15 mouse cellular contexts compared by ENCODE assay signal in the genomic region with DNA sequence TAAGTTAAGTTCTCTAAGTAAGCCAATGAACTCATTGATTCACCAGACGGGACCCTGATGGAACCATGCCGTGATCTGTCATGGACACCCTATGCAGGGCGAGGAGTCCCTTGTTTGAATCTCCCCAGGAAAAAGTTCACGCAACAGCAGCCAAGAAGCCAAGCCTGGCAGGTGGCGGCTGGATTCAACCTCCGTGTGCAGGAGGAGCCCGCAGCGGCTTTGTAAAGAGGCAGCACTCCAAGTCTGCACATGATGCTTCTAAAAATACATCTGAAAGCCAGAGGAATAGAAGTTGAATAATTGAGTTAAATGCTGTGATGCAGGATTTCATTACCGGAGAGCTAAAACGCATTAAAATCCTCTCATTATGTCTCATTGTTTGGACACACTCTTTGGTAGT.
DNase-seq lines count a peak whose midpoint lies in the region; ATAC-seq and TF ChIP-seq lines count a peak whose summit lies in the region.
"Had no signal": no experiment of that assay in that cellular context is flagged by ENCODE, and none has a peak within 500 bp of the region (broad histone marks: within the 10 kb centered on the region; RNA-seq: fewer than 3 reads in every experiment).

No protein-coding gene starts in this region.

- ATAC-seq in embryonic facial prominence, embryonic 14.5 days (ENCODE audit: low read depth): no peak
- ATAC-seq in inflammation-experienced regulatory T-cells, adult 6 months: no peak
- ATAC-seq: activated CD4-positive, CD25-positive, alpha-beta regulatory T cell, adult 4 months; midbrain, embryonic 13.5 days had no signal

- H3K9me3 ChIP-seq in embryonic facial prominence, embryonic 14.5 days (ENCODE audit: control insufficient read depth, low read length): no peaks in the 10 kb centered on the region
- no peaks in the 10 kb centered on the region for H3K9me3 ChIP-seq in embryonic facial prominence, embryonic 10.5 days
- H3K9me3 ChIP-seq: midbrain, embryonic 13.5 days; neural tube, embryonic 13.5 days had no signal

- no peak overlapping the region for H3K4me2 ChIP-seq in embryonic facial prominence, embryonic 14.5 days (ENCODE audit: low read depth, low read length)
- H3K4me2 ChIP-seq: midbrain, embryonic 13.5 days; neural tube, embryonic 13.5 days had no signal

- H3K36me3 ChIP-seq in embryonic facial prominence, embryonic 14.5 days (ENCODE audit: control insufficient read depth, insufficient read depth, low read length): no peaks in the 10 kb centered on the region
- no peaks in the 10 kb centered on the region for H3K36me3 ChIP-seq in embryonic facial prominence, embryonic 10.5 days (replicated peaks)
- peaks cover 5% of the 10 kb centered on the region; the same call in 1 of the 2 replicates for H3K36me3 ChIP-seq in heart, adult 2 months (ENCODE audit: control insufficient read depth, insufficient read depth, low read length)
- H3K36me3 ChIP-seq: midbrain, embryonic 13.5 days; neural tube, embryonic 13.5 days had no signal

- DNase-seq in embryonic facial prominence, embryonic 14.5 days (ENCODE audit: low spot score): peak; percentile 69
- DNase-seq in embryonic facial prominence, embryonic 10.5 days (ENCODE audit: low spot score): no peak
- DNase-seq in layer of hippocampus, adult 2 months (ENCODE audit: low spot score in 2 of 2): peak in 1 of 2 experiments; percentile 52
- DNase-seq in layer of hippocampus, adult 9-10 months (ENCODE audit: low spot score): no peak
- DNase-seq in heart, adult 2 months: peak in 1 of 2 experiments; percentile 47
- peak; percentile 52 for DNase-seq in heart, postnatal 4 days
- DNase-seq in adrenal gland, postnatal 25 days: no peak
- DNase-seq: B cell, adult 2 months; gastrocnemius, postnatal 36 days; kidney, adult 11 months had no signal

- TF ChIP-seq EP300 in heart, adult 2 months (IDR thresholded peaks at IDR 0.05; ENCODE audit: insufficient read depth, low read depth, low read length): no peak

- peaks cover 43% of the 10 kb centered on the region for H3K4me1 ChIP-seq in embryonic facial prominence, embryonic 14.5 days (ENCODE audit: control insufficient read depth, insufficient read depth, low read length)
- H3K4me1 ChIP-seq in embryonic facial prominence, embryonic 10.5 days: peaks cover 65% of the 10 kb centered on the region
- peaks cover 25% of the 10 kb centered on the region for H3K4me1 ChIP-seq in heart, adult 2 months (ENCODE audit: control insufficient read depth, insufficient read depth, low read length)

- no peak; the same call in 1 of the 2 replicates for TF ChIP-seq CTCF in layer of hippocampus, adult 2 months (conservative IDR thresholded peaks at IDR 0.05)
- no peak for TF ChIP-seq CTCF in heart, adult 2 months (IDR thresholded peaks at IDR 0.05)

- no peak overlapping the region for H3K4me3 ChIP-seq in embryonic facial prominence, embryonic 14.5 days (ENCODE audit: low read depth, low read length)
- no peak overlapping the region for H3K4me3 ChIP-seq in embryonic facial prominence, embryonic 10.5 days
- H3K4me3 ChIP-seq in layer of hippocampus, adult 2 months: no peak overlapping the region; the same call in 1 of the 2 replicates
- no peak overlapping the region for H3K4me3 ChIP-seq in heart, adult 2 months
- H3K4me3 ChIP-seq: erythroblast, embryonic 14.5 days; midbrain, embryonic 13.5 days; neural tube, embryonic 13.5 days had no signal

- H3K27ac ChIP-seq in embryonic facial prominence, embryonic 14.5 days (replicated peaks; ENCODE audit: low read depth, low read length): no peak overlapping the region
- H3K27ac ChIP-seq in embryonic facial prominence, embryonic 10.5 days (replicated peaks): no peak overlapping the region
- peak overlapping the region; percentile 80 for H3K27ac ChIP-seq in layer of hippocampus, adult 2 months
- peak overlapping the region; percentile 62 for H3K27ac ChIP-seq in heart, adult 2 months
- H3K27ac ChIP-seq: midbrain, embryonic 13.5 days had no signal

- 39% methylated on average over 10 of the region's 10 CpGs for WGBS in embryonic facial prominence, embryonic 14.5 days
- 83% methylated on average over 10 of the region's 10 CpGs for WGBS in embryonic facial prominence, embryonic 10.5 days
- 37% methylated on average over 10 of the region's 10 CpGs for WGBS in heart, adult 2 months

- no peaks in the 10 kb centered on the region for H3K27me3 ChIP-seq in embryonic facial prominence, embryonic 14.5 days (replicated peaks; ENCODE audit: control insufficient read depth, insufficient read depth, low read length)
- H3K27me3 ChIP-seq in embryonic facial prominence, embryonic 10.5 days (replicated peaks; ENCODE audit: low read depth, poor library complexity, severe bottlenecking): no peaks in the 10 kb centered on the region
- H3K27me3 ChIP-seq in heart, adult 2 months (ENCODE audit: control insufficient read depth, insufficient read depth, low read length): no peaks in the 10 kb centered on the region
- H3K27me3 ChIP-seq: midbrain, embryonic 13.5 days; neural tube, embryonic 13.5 days had no signal

- no peak for TF ChIP-seq POLR2A in heart, adult 2 months (IDR thresholded peaks at IDR 0.05; ENCODE audit: insufficient read depth, low read depth, low read length)

- peaks cover 6% of the 10 kb centered on the region for H3K79me2 ChIP-seq in heart, adult 2 months (replicated peaks; ENCODE audit: control insufficient read depth, insufficient read depth, low read length)

- intact Hi-C loops in heart, adult 2 months (cut with DNase I): loop anchor here (5.0 kb wide), 1 partner anchor 70 kb away; no protein-coding TSS in a partner anchor

- no peak overlapping the region for H3K9ac ChIP-seq in embryonic facial prominence, embryonic 14.5 days (ENCODE audit: low read depth, low read length)
- no peak overlapping the region for H3K9ac ChIP-seq in heart, adult 2 months (ENCODE audit: low read depth, low read length)
- H3K9ac ChIP-seq: midbrain, embryonic 13.5 days; neural tube, embryonic 13.5 days had no signal

Comparison
In these comparisons a context has a peak if more than half of its experiments do, and no peak if none do; other contexts are left out.
1. DNase-seq: peak in embryonic facial prominence, embryonic 14.5 days (single experiment) and heart, postnatal 4 days (single experiment); none in embryonic facial prominence, embryonic 10.5 days (single experiment), layer of hippocampus, adult 9-10 months (single experiment) and adrenal gland, postnatal 25 days (single experiment).
2. H3K27ac ChIP-seq: peak in layer of hippocampus, adult 2 months (single experiment) and heart, adult 2 months (single experiment); none in embryonic facial prominence, embryonic 14.5 days (single experiment) and embryonic facial prominence, embryonic 10.5 days (single experiment).